Mouse (Mus musculus) cortical plate, adult 2 months (tissue): ENCODE measurements around the gene Ckmt2.

Experiments used
- CTCF ChIP-seq: fragments of 200-500 bp; IDR thresholded peaks from 2 replicates; pipeline ENCODE4 v1.5.1; 2011; ENCODE audit warnings: mild to moderate bottlenecking, control low read depth, low read length; ENCODE audit not compliant: insufficient read depth; ENCODE audit errors: extremely low read depth
- POLR2A ChIP-seq: fragments of 200-500 bp; IDR thresholded peaks from 2 replicates; pipeline ENCODE4 v1.6.1; 2011; ENCODE audit warnings: mild to moderate bottlenecking, low read length, control low read depth; ENCODE audit not compliant: insufficient read depth; ENCODE audit errors: extremely low read depth

DNA sequence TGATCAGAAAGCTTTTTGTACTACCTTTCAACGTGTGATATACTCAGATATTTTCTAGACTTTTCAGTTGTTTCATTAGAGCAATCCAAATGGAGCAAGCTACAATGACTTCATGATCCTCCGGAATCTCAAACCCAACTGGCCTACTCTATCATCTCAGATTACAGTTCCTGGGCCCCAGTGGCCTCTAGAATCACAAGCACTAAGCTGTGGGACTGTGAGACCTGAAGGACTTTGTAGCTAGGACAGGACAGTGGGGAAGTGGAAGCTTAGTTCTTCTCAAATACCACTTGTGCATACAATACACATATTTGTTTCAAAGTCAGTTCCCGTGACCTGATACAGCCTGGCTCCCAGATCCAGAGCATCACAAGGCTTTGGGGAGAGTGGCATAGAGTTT lies 1.3 kb upstream of the Ckmt2 start:
- TF ChIP-seq CTCF = no peak
- TF ChIP-seq POLR2A = no peak
